Mouse (Mus musculus) limb, embryonic 10.5 days (tissue): ENCODE measurements around the gene Trim46. TPM values are rescaled to one million over a fixed set of nuclear protein-coding genes. Genes with fewer than 3 reads are reported as not detected.

ENCODE experiments used
- DNase-seq: peaks from one replicate; pipeline ENCODE4 v3.0.0-alpha.2; 2017; ENCODE audit warnings: low spot score
- H3K27ac ChIP-seq: fragments of 300-500 bp; sonication (generic); 2 replicates; pipeline ENCODE4 v1.5.1; 2016; ENCODE audit warnings: mild to moderate bottlenecking
- H3K27me3 ChIP-seq: fragments of 300-500 bp; sonication (generic); 2 replicates; pipeline ENCODE4 v1.6.1; 2016; ENCODE audit warnings: low read depth, mild to moderate bottlenecking; ENCODE audit not compliant: poor library complexity, severe bottlenecking
- H3K36me3 ChIP-seq: fragments of 300-500 bp; sonication (generic); 2 replicates; pipeline ENCODE4 v1.6.1; 2016; ENCODE audit warnings: mild to moderate bottlenecking, moderate library complexity
- H3K4me1 ChIP-seq: fragments of 300-500 bp; sonication (generic); 2 replicates; pipeline ENCODE4 v1.6.1; 2016
- H3K4me3 ChIP-seq: fragments of 300-500 bp; sonication (generic); 2 replicates; pipeline ENCODE4 v1.5.1; 2016; ENCODE audit warnings: mild to moderate bottlenecking, moderate library complexity
- H3K9me3 ChIP-seq: fragments of 300-500 bp; sonication (generic); replicated peaks from 2 replicates; pipeline ENCODE4 v1.6.1; 2016; ENCODE audit warnings: mild to moderate bottlenecking
- WGBS: fragments of 180-500 bp; shearing (Covaris S2); methylation state at CpG from one replicate; pipeline ENCODE4 v1.1.7; 2016; 5-methylcytosine and 5-hydroxymethylcytosine counted together
- polyA plus RNA-seq: library from polyadenylated mRNA; unstranded; fragments of >200 nt; fragmentation: Nextera tagmentation; extraction: Ambion mirVana; gene quantifications from 2 replicates; pipeline ENCODE4 v1.2.1, GENCODE M21; 2016

The Trim46 gene
- 3.4 and 6.1 TPM in 2 replicates for polyA plus RNA-seq

- Histone ChIP-seq H3K27me3 (peaks cover 24% of the 10 kb centered on the region), H3K4me1 (peaks cover 67% of the 10 kb centered on the region), H3K27ac (peak within 1 kb of the TSS; percentile 91), H3K4me3 (peak within 1 kb of the TSS; percentile 73), H3K36me3 (peaks cover 33% of the 10 kb centered on the region), H3K9me3 (no peaks in the 10 kb centered on the region)
- under 1% methylated on average over 42 of the region's 42 CpGs for WGBS
- peak; percentile 94 for DNase-seq
Observed at GRCm38 (mm10) chr3:89246261-89247100, at the start of gene Trim46. Gene Trim46, minus strand, starts transcription at chr3:89246309.

GRCm38 (mm10) chr3:89295685-89296230 is 49.6 kb upstream of the Trim46 start:
- 86% methylated on average over 8 of the region's 8 CpGs for WGBS
- Histone ChIP-seq H3K4me3 (no peak overlapping the region), H3K36me3 (no peaks in the 10 kb centered on the region), H3K27ac (no peak overlapping the region), H3K27me3 (peaks cover 12% of the 10 kb centered on the region; the same call in 1 of the 2 replicates), H3K9me3 (no peaks in the 10 kb centered on the region), H3K4me1 (peaks cover 32% of the 10 kb centered on the region)
- DNase-seq = no peak

- no peaks in the 10 kb centered on the region for H3K36me3 ChIP-seq
- no peak overlapping the region for H3K4me3 ChIP-seq
- 0 out of 2 replicates have a peak, but pooled peaks cover 4% of the 10 kb centered on the region for H3K27me3 ChIP-seq
- peaks cover 24% of the 10 kb centered on the region for H3K4me1 ChIP-seq
- no peaks in the 10 kb centered on the region for H3K9me3 ChIP-seq
- no peak for DNase-seq
- 78% methylated on average over 5 of the region's 5 CpGs for WGBS
- no peak overlapping the region for H3K27ac ChIP-seq
Observed at GRCm38 (mm10) chr3:89294195-89294594, 48.1 kb upstream of the Trim46 start.

GRCm38 (mm10) chr3:89293247-89293918 is 47.3 kb upstream of the Trim46 start:
- 93% methylated on average over 11 of the region's 11 CpGs for WGBS
- H3K27me3 ChIP-seq = no peaks in the 10 kb centered on the region
- H3K9me3 ChIP-seq = no peaks in the 10 kb centered on the region
- DNase-seq = no peak
- H3K4me3 ChIP-seq = no peak overlapping the region
- peaks cover 28% of the 10 kb centered on the region for H3K4me1 ChIP-seq
- H3K36me3 ChIP-seq = no peaks in the 10 kb centered on the region
- no peak overlapping the region for H3K27ac ChIP-seq

- Histone ChIP-seq H3K4me3 (no peak overlapping the region), H3K9me3 (no peaks in the 10 kb centered on the region), H3K4me1 (peaks cover 34% of the 10 kb centered on the region), H3K36me3 (no peaks in the 10 kb centered on the region), H3K27ac (no peak overlapping the region; the same call in 1 of the 2 replicates), H3K27me3 (peaks cover 4% of the 10 kb centered on the region; the same call in 1 of the 2 replicates)
- DNase-seq = no peak
- WGBS = 81% methylated on average over 5 of the region's 5 CpGs
Observed at GRCm38 (mm10) chr3:89292303-89292702, 46.2 kb upstream of the Trim46 start.

GRCm38 (mm10) chr3:89291874-89292273 is 45.8 kb upstream of the Trim46 start:
- peaks cover 38% of the 10 kb centered on the region for H3K4me1 ChIP-seq
- 67% methylated on average over 10 of the region's 10 CpGs for WGBS

GRCm38 (mm10) chr3:89288503-89288928 is 42.4 kb upstream of the Trim46 start:
- Histone ChIP-seq H3K36me3 (no peaks in the 10 kb centered on the region), H3K27ac (no peak overlapping the region), H3K4me3 (no peak overlapping the region), H3K4me1 (peaks cover 47% of the 10 kb centered on the region), H3K27me3 (peaks cover 9% of the 10 kb centered on the region; the same call in 1 of the 2 replicates), H3K9me3 (no peaks in the 10 kb centered on the region)
- 44% methylated on average over 7 of the region's 7 CpGs for WGBS
- DNase-seq = no peak

More at GRCm38 (mm10) chr3:89291874-89292273, 45.8 kb upstream of the Trim46 start:
- no peak for DNase-seq
- H3K27me3 ChIP-seq = peaks cover 4% of the 10 kb centered on the region; the same call in 1 of the 2 replicates
- H3K27ac ChIP-seq = no peak overlapping the region
- no peak overlapping the region for H3K4me3 ChIP-seq
- H3K36me3 ChIP-seq = no peaks in the 10 kb centered on the region
- H3K9me3 ChIP-seq = no peaks in the 10 kb centered on the region

GRCm38 (mm10) chr3:89287286-89287685 is 41.2 kb upstream of the Trim46 start:
- Histone ChIP-seq H3K27ac (peak overlapping the region; percentile 0; the same call in 1 of the 2 replicates), H3K4me1 (peaks cover 47% of the 10 kb centered on the region), H3K9me3 (no peaks in the 10 kb centered on the region), H3K4me3 (no peak overlapping the region), H3K36me3 (no peaks in the 10 kb centered on the region), H3K27me3 (peaks cover 9% of the 10 kb centered on the region; the same call in 1 of the 2 replicates)
- no peak for DNase-seq
- 63% methylated on average over 5 of the region's 5 CpGs for WGBS

- Histone ChIP-seq H3K27me3 (peaks cover 23% of the 10 kb centered on the region), H3K36me3 (no peaks in the 10 kb centered on the region), H3K27ac (no peak overlapping the region), H3K4me1 (peaks cover 49% of the 10 kb centered on the region), H3K9me3 (no peaks in the 10 kb centered on the region), H3K4me3 (no peak overlapping the region)
- no peak for DNase-seq
- WGBS = 53% methylated on average over 2 of the region's 2 CpGs
Observed at GRCm38 (mm10) chr3:89285526-89285925, 39.4 kb upstream of the Trim46 start.

GRCm38 (mm10) chr3:89284261-89284660 is 38.2 kb upstream of the Trim46 start:
- DNase-seq = no peak
- 95% methylated on average over 3 of the region's 3 CpGs for WGBS
- no peaks in the 10 kb centered on the region for H3K36me3 ChIP-seq
- H3K9me3 ChIP-seq = no peaks in the 10 kb centered on the region
- H3K27me3 ChIP-seq = peaks cover 35% of the 10 kb centered on the region
- H3K4me3 ChIP-seq = no peak overlapping the region
- no peak overlapping the region for H3K27ac ChIP-seq
- peaks cover 60% of the 10 kb centered on the region for H3K4me1 ChIP-seq

GRCm38 (mm10) chr3:89282291-89282643 is 36.2 kb upstream of the Trim46 start:
- Histone ChIP-seq H3K27me3 (peaks cover 50% of the 10 kb centered on the region), H3K4me3 (0 out of 2 replicates have a peak overlapping the region, but pooled peaks have one; percentile 56), H3K27ac (peak overlapping the region; percentile 50), H3K9me3 (no peaks in the 10 kb centered on the region), H3K36me3 (no peaks in the 10 kb centered on the region), H3K4me1 (peaks cover 65% of the 10 kb centered on the region)
- no peak for DNase-seq
- WGBS = 23% methylated on average over 4 of the region's 4 CpGs

- H3K27me3 ChIP-seq = peaks cover 54% of the 10 kb centered on the region
- 10% methylated on average over 20 of the region's 20 CpGs for WGBS
- no peaks in the 10 kb centered on the region for H3K9me3 ChIP-seq
- no peaks in the 10 kb centered on the region for H3K36me3 ChIP-seq
- H3K27ac ChIP-seq = peak overlapping the region; percentile 81
- H3K4me3 ChIP-seq = peak overlapping the region; percentile 56
- peaks cover 65% of the 10 kb centered on the region for H3K4me1 ChIP-seq
- peak; percentile 89 for DNase-seq
Observed at GRCm38 (mm10) chr3:89281579-89282290, 35.6 kb upstream of the Trim46 start.
